Mouse (Mus musculus) gastrocnemius, adult 18-20 months (tissue): ENCODE data around the gene BC030870. TPM values are rescaled to one million over a fixed set of nuclear protein-coding genes. Genes with fewer than 3 reads are reported as not detected.
"Not testable (repeated sequence)": the region's sequence is repeated elsewhere in the genome, so short reads cannot be mapped to it uniquely, and the experiment has no call there.

Source experiments
- DNase-seq: peaks from one replicate; pipeline ENCODE4 v3.0.0; 2021; ENCODE audit warnings: low spot score
- long read RNA-seq, 2 experiments: library from polyadenylated mRNA; stranded (forward); transcript quantifications; one replicate each; pipeline ENCODE4 v2.0.0; 2021
- total RNA-seq, 2 experiments: library from RNA; stranded (reverse); gene quantifications; 2 replicates each; pipeline ENCODE4 v1.2.3; 2021

Gene BC030870
- total RNA-seq, result not detected
- long read RNA-seq, experiment 1, result 0 reads
- long read RNA-seq, experiment 2, result 0 reads

DNA sequence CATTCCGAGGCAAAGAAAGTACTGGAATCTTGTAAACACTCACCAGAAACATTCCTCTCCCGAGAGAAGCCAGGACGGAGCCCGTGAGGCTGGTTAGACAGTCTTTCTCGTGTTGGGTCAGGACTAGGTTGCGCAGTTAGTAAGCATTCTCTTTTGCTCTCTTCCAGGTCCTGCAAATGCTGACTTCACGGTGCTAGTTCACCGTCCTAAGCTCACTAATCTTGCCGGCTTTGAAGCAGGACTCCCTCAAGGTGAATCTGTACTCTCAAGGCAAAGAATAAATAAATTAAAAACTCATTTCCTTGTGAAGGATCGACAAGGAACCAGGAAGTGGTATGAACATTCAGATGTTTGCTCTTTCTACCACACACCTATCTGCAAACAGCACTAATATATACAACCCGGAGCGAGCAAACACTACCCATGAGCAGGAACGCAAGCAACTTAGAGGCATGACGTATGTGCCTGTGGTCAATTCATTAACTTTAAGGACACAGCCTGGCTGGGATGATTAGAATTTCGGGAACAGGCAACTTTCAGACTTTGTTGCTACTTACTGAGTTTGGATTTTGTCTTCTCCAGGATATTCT is at the start of gene BC030870:
Gene BC030870 (minus strand): TSS at position 365 of the 590 bp plus-strand sequence.
- no peak for DNase-seq

GRCm38 (mm10) chr8:65174746-65175476 is 45.5 kb upstream of the BC030870 start:
- no peak for DNase-seq

DNA sequence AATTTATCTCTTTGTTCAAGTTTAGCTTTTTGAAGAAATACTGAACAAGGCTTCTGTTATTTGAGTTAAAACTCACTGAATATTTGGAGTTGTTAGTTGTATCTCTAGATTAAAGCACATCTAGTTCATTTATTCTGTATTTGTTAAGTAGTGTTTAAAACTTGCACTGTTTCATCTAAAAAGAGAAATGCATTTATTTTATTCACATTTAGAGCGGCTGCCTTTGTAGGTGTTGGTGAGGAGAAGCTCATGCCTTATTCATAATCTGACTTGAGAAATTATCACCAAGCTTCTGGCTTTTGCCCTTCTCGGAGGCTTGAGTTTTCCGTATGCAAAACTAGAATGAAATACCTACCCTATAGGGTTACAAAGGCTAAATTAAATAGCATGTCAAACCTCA is 39.8 kb upstream of the BC030870 start:
- no peak for DNase-seq

DNA sequence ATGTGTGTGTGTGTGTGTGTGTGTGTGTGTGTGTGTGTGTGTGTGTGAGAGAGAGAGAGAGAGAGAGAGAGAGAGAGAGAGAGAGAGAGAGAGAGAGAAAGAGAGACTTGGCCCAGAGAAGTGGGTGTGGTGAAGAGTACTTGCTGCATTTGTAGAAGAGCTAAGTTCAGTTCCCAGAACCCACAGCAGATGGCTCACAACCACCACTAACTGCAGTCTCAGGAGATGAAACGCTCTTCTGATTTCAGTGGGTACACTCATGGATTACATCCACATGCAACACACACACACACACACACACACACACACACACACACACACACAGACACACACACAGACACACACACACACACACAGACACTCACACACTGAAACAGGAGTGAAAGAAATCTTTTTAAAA is 31.3 kb upstream of the BC030870 start:
- DNase-seq, result not testable (repeated sequence)

DNA sequence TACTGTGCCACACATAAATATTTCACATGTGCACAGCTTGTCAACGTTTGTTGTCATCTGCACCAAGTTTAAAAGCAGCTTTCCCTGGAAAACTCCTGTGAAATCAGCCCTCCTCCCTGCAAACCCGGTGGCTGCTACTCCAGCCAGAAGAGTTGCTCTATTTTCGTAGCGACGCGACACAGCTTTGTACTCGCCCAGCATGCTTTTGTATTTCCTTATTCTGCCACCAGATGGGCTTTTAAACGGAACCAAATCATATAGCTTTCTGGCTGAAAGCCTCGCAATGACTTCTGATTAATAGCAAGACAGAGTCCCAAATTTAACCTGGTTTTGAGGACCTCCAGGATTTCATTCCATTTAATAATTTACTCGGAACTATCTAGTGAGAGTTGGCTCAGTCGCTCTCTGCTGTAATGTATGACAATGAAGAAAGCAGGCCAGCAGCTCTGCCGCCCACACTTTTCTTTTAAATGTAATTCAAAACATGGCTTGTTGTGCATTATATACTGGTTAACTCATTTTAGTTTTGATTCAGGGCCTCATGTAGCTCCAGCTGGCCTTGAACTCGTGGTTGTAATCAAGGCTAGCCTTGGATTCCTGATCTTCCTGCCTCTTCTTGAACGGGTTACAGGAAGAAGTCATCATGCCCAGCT is 29.9 kb upstream of the BC030870 start:
- DNase-seq, result no peak

GRCm38 (mm10) chr8:65157901-65158300 is 28.5 kb upstream of the BC030870 start:
- no peak for DNase-seq

DNA sequence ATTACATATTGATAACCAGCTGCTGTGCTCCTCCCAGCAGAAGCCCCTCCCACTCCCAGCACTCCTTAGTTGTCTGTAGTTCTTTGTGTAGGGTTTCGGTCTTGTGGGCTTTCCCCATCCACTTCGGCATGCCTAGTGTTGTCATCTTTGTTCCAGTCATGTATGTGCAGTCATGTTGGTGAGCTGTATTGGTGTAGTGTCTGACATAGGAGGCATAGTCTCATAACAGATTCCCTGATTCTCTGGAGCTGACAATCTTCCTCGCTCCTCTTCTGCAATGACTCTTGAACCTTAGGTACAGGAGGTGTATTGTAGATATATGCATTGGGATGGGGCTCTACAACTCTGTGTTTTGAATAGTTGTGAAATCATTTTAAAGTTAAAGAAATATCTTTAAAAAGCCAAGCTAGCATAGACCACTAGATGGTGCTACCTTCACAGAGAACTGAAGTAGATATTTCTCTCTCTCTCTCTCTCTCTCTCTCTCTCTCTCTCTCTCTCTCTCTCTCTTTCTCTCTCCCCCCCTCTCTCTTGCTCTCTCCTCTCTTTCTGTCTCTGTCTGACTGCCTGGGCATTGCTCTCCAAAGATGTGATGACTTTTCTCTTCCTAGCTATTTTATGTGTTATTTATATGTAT is 9.6 kb upstream of the BC030870 start:
- no peak for DNase-seq

DNA sequence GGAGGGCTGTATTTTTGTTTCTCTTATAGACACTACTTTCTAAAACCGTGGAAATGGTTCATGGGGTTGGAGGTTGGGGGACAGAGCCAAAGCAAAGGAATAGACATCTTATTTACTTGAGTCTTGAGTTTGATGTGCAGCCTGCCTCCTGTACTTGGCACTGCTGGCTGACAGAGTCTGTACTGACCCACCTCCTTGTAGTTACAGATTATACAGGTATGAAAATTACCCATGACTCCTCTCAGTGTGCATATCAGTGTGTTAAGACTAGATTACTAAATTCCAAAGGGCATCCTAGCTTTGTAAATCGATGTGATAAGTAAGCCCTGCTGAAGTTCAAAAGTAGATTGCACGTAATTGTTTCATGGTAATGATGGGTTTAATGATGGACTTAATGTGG is 2.9 kb downstream of the BC030870 start:
- no peak for DNase-seq

DNA sequence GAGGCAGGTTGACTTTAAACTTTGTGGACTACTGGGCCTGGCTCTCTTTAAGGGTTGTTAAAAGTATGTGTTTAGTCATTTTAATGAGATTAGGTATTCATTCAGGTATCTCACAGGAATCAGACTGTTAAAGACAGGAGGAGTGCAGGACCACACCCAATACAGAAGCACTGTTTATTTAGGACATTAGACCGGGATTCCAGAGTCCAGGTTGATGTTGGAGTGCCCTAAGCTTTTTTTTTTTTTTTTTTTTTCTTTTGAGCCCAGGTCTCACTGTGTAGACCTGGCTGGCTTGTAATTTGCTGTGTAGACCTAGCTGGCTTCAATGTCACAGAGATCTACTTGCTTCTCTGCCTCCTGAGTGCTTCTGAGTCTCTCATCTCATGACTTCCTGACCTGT is 3.3 kb downstream of the BC030870 start:
- no peak for DNase-seq

DNA sequence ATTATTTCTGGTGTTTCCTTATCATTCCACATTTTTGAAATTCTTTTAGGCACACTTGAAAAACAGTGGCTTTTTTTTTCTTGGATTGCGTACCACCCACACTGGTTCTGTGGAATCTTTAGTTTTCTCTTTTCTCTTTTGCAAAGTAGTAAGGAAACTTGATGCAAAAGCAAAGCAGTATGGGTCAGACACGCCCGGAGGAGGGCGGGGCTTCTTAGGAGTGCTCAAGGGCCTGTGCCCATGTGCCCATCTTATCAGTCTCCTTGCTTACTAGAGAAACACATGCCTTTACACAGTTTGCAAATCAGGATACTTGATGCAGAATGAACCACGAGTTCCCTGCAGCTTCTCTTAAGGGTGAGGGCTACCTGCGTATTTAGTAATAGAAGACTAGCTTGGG is 17.3 kb downstream of the BC030870 start:
- DNase-seq, result no peak

DNA sequence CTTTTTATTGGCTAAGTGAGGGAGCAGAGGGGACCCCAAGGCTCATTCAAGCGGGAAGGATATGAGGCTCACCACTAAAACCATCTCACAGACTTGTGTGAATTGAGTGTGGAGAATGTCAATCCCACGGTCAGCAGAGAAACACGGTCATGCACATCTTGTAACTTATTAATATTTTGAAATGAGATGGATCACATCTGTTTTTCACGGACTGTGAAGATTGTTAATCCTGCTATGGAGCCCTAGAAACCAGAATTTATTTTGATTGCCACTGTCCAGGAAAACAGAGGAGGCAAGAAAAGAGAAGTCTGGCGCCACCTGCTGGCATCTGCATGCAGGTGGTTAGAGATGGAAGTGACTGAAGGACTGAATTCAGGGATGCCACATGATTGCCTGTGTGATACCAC is 19.1 kb downstream of the BC030870 start:
- peak; percentile 39 for DNase-seq

DNA sequence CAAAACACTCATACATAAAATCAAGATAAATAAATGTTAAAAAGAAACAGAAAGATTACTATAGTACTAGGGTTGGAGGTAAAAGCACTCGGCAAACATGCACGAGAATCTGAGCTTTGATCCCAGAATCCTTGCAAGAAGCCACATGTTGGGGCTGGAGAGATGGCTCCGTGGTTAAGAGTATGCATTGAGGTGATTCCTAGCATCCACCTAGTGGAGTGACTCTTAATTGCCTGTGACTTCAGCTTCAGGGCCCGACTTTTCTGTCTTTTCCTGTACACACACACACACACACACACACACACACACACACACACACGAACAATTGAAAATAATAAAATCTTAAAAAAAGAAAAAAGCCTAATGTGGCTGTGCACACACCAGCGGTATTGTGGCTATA is 20.4 kb downstream of the BC030870 start:
- DNase-seq, result no peak

DNA sequence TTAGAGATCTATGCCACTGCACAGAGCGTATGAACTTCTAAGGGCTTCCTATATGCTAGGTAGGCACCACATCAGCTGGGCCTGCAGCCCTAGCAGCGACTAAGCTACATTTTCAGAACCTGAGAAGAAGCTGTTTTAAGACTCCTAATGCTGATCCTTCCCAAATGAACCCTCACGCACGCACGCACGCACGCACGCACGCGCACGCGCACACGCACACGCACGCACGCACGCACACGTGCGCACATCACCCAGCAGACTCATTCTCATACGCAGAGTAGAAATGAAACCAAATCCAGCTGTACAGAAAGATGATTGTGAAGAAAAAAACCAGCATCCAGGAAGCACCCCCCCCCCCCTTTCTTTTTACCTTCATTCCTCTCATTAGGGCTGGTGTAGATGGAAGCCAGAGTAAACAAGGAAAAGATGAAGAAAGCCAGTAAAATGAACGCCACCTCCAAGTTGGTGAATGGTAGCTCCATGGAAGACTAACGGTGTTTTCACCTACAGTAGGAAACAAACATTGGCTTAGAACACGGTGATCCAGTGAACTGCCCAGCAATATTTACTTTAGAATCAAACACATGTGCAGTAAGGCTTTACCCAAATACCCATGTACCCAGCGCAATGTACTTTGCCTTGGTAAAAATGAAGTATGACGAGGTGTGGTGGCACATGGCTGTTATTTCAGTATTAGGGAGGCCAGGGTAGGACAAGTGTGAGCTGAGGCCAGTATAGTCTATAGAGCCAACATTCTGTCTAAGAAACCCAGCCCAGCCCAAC is 21.2 kb downstream of the BC030870 start:
- no peak for DNase-seq

GRCm38 (mm10) chr8:65104041-65104440 is 25.3 kb downstream of the BC030870 start:
- no peak for DNase-seq

DNA sequence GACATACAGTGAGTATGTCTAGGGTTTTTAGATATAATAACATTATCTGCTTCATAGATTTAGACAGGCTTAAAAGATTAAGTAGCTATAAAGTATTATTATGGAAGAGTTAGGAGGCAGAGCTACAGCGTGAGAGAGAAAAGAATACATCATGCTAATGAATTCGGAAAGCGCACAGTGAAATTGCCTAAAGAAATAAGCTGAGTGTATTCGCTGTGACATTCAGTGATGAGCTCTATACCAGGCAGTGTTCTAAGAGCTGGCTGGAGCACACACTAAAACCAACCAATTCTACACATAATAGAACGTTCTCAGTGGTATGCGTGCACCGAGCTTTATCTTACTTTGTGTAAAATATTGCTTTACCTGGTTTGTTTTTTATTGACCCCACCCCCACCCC is 25.7 kb downstream of the BC030870 start:
- DNase-seq, result no peak

DNA sequence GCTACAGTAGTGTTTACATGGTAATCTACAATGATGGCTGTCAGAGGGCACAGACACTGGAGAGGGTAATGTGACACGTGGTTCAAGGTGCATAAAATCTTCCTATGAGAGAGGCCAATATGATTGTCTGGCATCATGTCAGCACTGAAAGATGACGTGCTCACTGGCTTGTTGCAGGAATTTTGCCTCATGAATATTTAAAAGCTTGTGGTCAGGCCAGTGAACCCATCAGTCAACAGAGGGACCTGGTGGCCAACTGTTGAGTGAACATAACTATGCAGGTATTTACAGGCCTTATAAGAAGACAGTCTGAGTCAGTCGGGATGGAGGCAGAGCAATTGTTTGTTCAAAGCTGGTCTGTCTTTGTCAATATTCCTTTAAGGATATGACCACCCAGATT is 29.6 kb downstream of the BC030870 start:
- no peak for DNase-seq

DNA sequence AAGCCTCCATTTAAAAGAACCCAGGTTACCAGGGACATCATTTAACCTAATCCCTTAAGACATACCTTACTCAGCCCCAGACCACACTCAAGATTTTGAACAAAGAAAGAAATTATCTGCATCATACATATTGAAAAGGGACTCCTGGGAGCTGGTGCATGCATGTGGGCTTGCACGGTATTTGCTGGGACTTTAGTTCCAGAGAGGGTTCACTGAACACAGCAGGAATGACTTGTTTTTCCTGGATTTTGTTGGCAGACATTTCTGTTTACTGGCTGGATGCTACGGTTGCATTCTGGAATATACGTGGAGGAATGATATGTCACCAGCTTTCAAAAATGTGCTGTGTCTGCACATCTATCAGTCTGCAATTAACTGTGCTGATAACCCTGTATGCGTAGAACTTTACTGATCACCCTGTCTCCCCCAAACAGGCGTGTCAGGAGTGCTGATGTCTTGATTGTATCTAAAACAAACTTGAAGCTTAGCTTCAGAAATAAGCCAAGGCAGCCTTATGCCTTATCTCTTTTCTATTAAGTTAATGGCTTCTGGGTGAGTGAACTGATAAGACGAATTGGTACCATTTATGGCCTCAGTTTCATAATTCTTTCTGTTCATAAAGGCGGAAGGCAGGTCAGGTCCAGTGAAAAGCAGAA is 31.5 kb downstream of the BC030870 start:
- DNase-seq, result no peak

DNA sequence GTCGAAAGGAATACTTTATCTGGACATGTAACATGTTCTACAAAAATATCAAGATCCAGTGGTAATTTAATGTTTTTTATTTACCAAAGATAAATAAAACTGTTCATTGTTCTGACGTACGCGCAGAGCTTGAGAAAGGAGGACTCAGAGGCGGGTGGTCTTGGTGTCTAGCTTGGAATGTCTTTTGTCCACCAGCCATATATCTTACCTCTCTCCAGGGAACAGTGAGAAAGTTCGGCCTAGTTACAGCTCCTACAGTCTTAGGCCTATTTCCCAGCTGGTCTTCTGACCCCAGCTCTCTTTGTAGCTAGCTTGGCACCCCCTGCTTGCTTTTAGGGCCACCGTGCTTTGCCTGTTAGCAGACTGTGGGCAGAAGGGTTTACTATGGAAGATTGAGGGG is 39.6 kb downstream of the BC030870 start:
- DNase-seq, result no peak

DNA sequence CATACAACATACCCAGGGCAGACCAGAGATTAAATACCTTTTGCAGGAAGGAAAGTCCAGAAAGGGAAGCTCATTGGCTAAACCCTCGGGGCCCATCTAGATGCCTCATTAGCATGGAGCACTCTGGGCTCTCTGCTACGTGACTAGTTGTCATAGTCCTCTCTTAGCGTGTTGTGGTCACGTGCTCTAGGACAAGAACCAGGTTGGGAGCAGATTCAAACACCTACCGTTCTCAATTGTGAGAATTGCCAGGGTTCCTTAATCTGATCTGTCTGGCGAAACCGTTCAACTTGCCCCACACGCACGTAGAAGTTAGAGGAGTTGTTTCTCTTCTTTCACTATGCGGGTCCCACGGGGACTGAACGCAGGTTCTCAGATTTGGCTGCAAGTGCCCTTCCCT is 41.2 kb downstream of the BC030870 start:
- no peak for DNase-seq

- DNase-seq, result no peak
Observed at GRCm38 (mm10) chr8:65087711-65088110, 41.7 kb downstream of the BC030870 start.

DNA sequence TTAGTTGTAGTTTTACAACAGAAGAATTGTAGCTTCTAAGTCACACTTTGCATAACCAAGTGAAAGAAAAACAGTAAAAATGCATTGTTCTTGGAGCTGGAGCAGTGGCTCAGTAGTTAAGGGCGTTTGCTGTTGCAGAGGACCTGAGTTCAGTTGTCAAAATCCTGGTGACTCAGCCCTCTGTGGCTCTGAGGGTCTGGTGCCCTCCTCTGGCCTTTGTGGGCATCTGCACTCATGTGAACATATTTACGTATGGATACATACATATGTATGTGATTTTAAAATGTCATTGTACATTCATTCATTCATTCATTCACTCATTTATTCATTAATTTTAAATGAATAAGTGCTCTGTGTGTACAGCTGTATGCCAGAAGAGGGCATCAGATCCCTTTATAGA is 43.7 kb downstream of the BC030870 start:
- no peak for DNase-seq
